Mouse (Mus musculus) MEL (cell line): ENCODE measurements around the gene Gas2l2. TPM values are rescaled to one million over a fixed set of nuclear protein-coding genes. Genes with fewer than 3 reads are reported as not detected.

Experiments used
- DNase-seq: peaks from one replicate; pipeline ENCODE4 v3.0.0; 2011; ENCODE audit warnings: low read depth, low spot score
- H3K27ac ChIP-seq: 2 replicates; pipeline ENCODE4 v1.5.1; 2012; ENCODE audit warnings: low read depth, mild to moderate bottlenecking, control low read depth, low read length, moderate library complexity; ENCODE audit not compliant: control insufficient read depth
- H3K27me3 ChIP-seq, 2 experiments: fragments of 150-350 bp in 1 of 2; sonication (generic) in 1 of 2; 2 replicates each; pipeline ENCODE4 v1.6.1; 2012; ENCODE audit warnings: low read length in 2 of 2, mild to moderate bottlenecking in 2 of 2, improper control_type of control experiment in 1 of 2, moderate library complexity in 1 of 2; ENCODE audit not compliant: insufficient read depth in 2 of 2, control insufficient read depth in 1 of 2
- H3K36me3 ChIP-seq, 2 experiments: 2 replicates each; pipeline ENCODE4 v1.6.1; 2012 to 2014; ENCODE audit warnings: low read length in 2 of 2, improper control_type of control experiment in 1 of 2, inconsistent platforms in 1 of 2, mild to moderate bottlenecking in 1 of 2; ENCODE audit not compliant: insufficient read depth in 2 of 2, control insufficient read depth in 1 of 2
- H3K4me1 ChIP-seq, 2 experiments: fragments of 150-350 bp in 1 of 2; sonication (generic) in 1 of 2; 2 replicates each; pipeline ENCODE4 v1.6.1; 2012; ENCODE audit warnings: low read length in 2 of 2, improper control_type of control experiment in 1 of 2, mild to moderate bottlenecking in 1 of 2; ENCODE audit not compliant: insufficient read depth in 2 of 2, control insufficient read depth in 1 of 2
- H3K4me3 ChIP-seq, 2 experiments: fragments of 150-350 bp in 1 of 2; sonication (generic) in 1 of 2; 2 replicates each; pipeline ENCODE4 v1.5.1; 2012; ENCODE audit warnings: low read depth in 2 of 2, low read length in 2 of 2, mild to moderate bottlenecking in 2 of 2, moderate library complexity in 2 of 2, control low read depth in 1 of 2, improper control_type of control experiment in 1 of 2; ENCODE audit not compliant: control insufficient read depth in 1 of 2, insufficient read depth in 1 of 2
- H3K79me2 ChIP-seq: 2 replicates; pipeline ENCODE4 v1.6.1; 2012; ENCODE audit warnings: mild to moderate bottlenecking, low read length, moderate library complexity; ENCODE audit not compliant: control insufficient read depth, poor library complexity, insufficient read depth
- H3K9ac ChIP-seq: 2 replicates; pipeline ENCODE4 v1.6.1; 2012; ENCODE audit warnings: low read depth, mild to moderate bottlenecking, control low read depth, low read length, moderate library complexity; ENCODE audit not compliant: control insufficient read depth, poor library complexity, severe bottlenecking
- H3K9me3 ChIP-seq: fragments of 150-350 bp; sonication (generic); replicated peaks from 2 replicates; pipeline ENCODE4 v1.6.1; 2012; ENCODE audit warnings: mild to moderate bottlenecking, low read length, improper control_type of control experiment, moderate library complexity; ENCODE audit not compliant: insufficient read depth
- CHD1 ChIP-seq: IDR thresholded peaks from 2 replicates; pipeline ENCODE4 v1.6.1; 2012; ENCODE audit warnings: low read depth, mild to moderate bottlenecking, inconsistent platforms, low read length, improper control_type of control experiment
- CHD2 ChIP-seq: IDR thresholded peaks from 2 replicates; pipeline ENCODE4 v1.6.1; 2011; ENCODE audit warnings: low read length, improper control_type of control experiment
- CTCF ChIP-seq, 3 experiments: IDR thresholded peaks in 2 of 3; conservative IDR thresholded peaks in 1 of 3; 2 replicates each; pipeline ENCODE4 v1.5.1; 2011 to 2012; ENCODE audit warnings: low read length in 3 of 3, low read depth in 2 of 3, mild to moderate bottlenecking in 2 of 3, improper control_type of control experiment in 1 of 3, inconsistent platforms in 1 of 3, mixed read lengths in 1 of 3, moderate library complexity in 1 of 3; ENCODE audit not compliant: control insufficient read depth in 1 of 3, insufficient read depth in 1 of 3, poor library complexity in 1 of 3, severe bottlenecking in 1 of 3
- E2F4 ChIP-seq: IDR thresholded peaks from 2 replicates; pipeline ENCODE4 v1.6.1; 2011; ENCODE audit warnings: low read depth, low read length, improper control_type of control experiment, borderline replicate concordance
- ETS1 ChIP-seq: IDR thresholded peaks from 2 replicates; pipeline ENCODE4 v1.6.1; 2012; ENCODE audit warnings: low read depth, mild to moderate bottlenecking, inconsistent platforms, low read length, improper control_type of control experiment, moderate library complexity
- GABPA ChIP-seq: IDR thresholded peaks from 2 replicates; pipeline ENCODE4 v1.6.1; 2012; ENCODE audit warnings: low read depth, mild to moderate bottlenecking, inconsistent platforms, low read length, improper control_type of control experiment, moderate library complexity
- GATA1 ChIP-seq: IDR thresholded peaks from 2 replicates; pipeline ENCODE4 v1.6.1; 2011; ENCODE audit warnings: low read depth, low read length, improper control_type of control experiment
- HCFC1 ChIP-seq: IDR thresholded peaks from 2 replicates; pipeline ENCODE4 v1.6.1; 2012; ENCODE audit warnings: low read depth, mild to moderate bottlenecking, inconsistent platforms, low read length, improper control_type of control experiment, moderate library complexity
- JUND ChIP-seq: IDR thresholded peaks from 2 replicates; pipeline ENCODE4 v1.6.1; 2011; ENCODE audit warnings: low read depth, mild to moderate bottlenecking, improper control_type of control experiment, low read length
- KAT2A ChIP-seq: conservative IDR thresholded peaks from 2 replicates; pipeline ENCODE4 v1.6.1; 2012; ENCODE audit warnings: low read depth, low read length, improper control_type of control experiment, inconsistent platforms
- MAX ChIP-seq: IDR thresholded peaks from 2 replicates; pipeline ENCODE4 v1.6.1; 2011; ENCODE audit warnings: low read length, improper control_type of control experiment
- MAZ ChIP-seq: IDR thresholded peaks from 2 replicates; pipeline ENCODE4 v1.6.1; 2012; ENCODE audit warnings: low read depth, mild to moderate bottlenecking, inconsistent platforms, low read length, improper control_type of control experiment
- MXI1 ChIP-seq: IDR thresholded peaks from 2 replicates; pipeline ENCODE4 v1.6.1; 2011; ENCODE audit warnings: mild to moderate bottlenecking, low read depth, low read length, improper control_type of control experiment
- MYB ChIP-seq: IDR thresholded peaks from 2 replicates; pipeline ENCODE4 v1.6.1; 2011; ENCODE audit warnings: mild to moderate bottlenecking, low read depth, low read length, improper control_type of control experiment
- MYC ChIP-seq: IDR thresholded peaks from 2 replicates; pipeline ENCODE4 v1.6.1; 2011; ENCODE audit warnings: low read depth, mild to moderate bottlenecking, low read length, improper control_type of control experiment, moderate library complexity
- NELFE ChIP-seq: IDR thresholded peaks from 2 replicates; pipeline ENCODE4 v1.6.1; 2011; ENCODE audit warnings: low read depth, low read length, improper control_type of control experiment
- POLR2A ChIP-seq, 2 experiments: IDR thresholded peaks; 2 replicates each; pipeline ENCODE4 v1.6.1; 2011 to 2012; ENCODE audit warnings: low read length in 2 of 2, mild to moderate bottlenecking in 2 of 2, control low read depth in 1 of 2, improper control_type of control experiment in 1 of 2, low read depth in 1 of 2, moderate library complexity in 1 of 2; ENCODE audit not compliant: control insufficient read depth in 1 of 2, insufficient read depth in 1 of 2, poor library complexity in 1 of 2
- POLR2AphosphoS2 ChIP-seq: IDR thresholded peaks from 2 replicates; pipeline ENCODE4 v1.6.1; 2011; ENCODE audit warnings: low read length, improper control_type of control experiment
- POLR2AphosphoS5 ChIP-seq: IDR thresholded peaks from 2 replicates; pipeline ENCODE4 v1.6.1; 2012; ENCODE audit warnings: low read depth, borderline replicate concordance, mild to moderate bottlenecking, inconsistent platforms, low read length, moderate library complexity, mixed read lengths
- RAD21 ChIP-seq: IDR thresholded peaks from 2 replicates; pipeline ENCODE4 v1.6.1; 2011; ENCODE audit warnings: mild to moderate bottlenecking, low read depth, low read length, improper control_type of control experiment
- RCOR1 ChIP-seq: IDR thresholded peaks from 2 replicates; pipeline ENCODE4 v1.6.1; 2012; ENCODE audit warnings: low read depth, mild to moderate bottlenecking, inconsistent platforms, low read length, improper control_type of control experiment
- SIN3A ChIP-seq: IDR thresholded peaks from 2 replicates; pipeline ENCODE4 v1.6.1; 2012; ENCODE audit warnings: low read length, improper control_type of control experiment, inconsistent platforms
- SMC3 ChIP-seq: IDR thresholded peaks from 2 replicates; pipeline ENCODE4 v1.6.1; 2011; ENCODE audit warnings: low read depth, low read length, improper control_type of control experiment
- TAL1 ChIP-seq: IDR thresholded peaks from 2 replicates; pipeline ENCODE4 v1.6.1; 2012; ENCODE audit warnings: mild to moderate bottlenecking, inconsistent platforms, low read length, moderate library complexity, mixed read lengths
- TBP ChIP-seq: IDR thresholded peaks from 2 replicates; pipeline ENCODE4 v1.8.0; 2011; ENCODE audit warnings: low read depth, low read length, improper control_type of control experiment
- TCF12 ChIP-seq: IDR thresholded peaks from 2 replicates; pipeline ENCODE4 v1.6.1; 2014; ENCODE audit warnings: low read depth, mild to moderate bottlenecking, inconsistent platforms, low read length, improper control_type of control experiment, moderate library complexity
- UBTF ChIP-seq: IDR thresholded peaks from 2 replicates; pipeline ENCODE4 v1.6.1; 2012; ENCODE audit warnings: low read depth, mild to moderate bottlenecking, inconsistent platforms, low read length, improper control_type of control experiment, moderate library complexity, borderline replicate concordance; ENCODE audit not compliant: insufficient read depth
- USF1 ChIP-seq: IDR thresholded peaks from 2 replicates; pipeline ENCODE4 v1.6.1; 2014; ENCODE audit warnings: low read depth, mild to moderate bottlenecking, inconsistent platforms, low read length, improper control_type of control experiment, moderate library complexity
- USF2 ChIP-seq, 2 experiments: IDR thresholded peaks; 2 replicates each; pipeline ENCODE4 v1.6.1; 2011 to 2012; ENCODE audit warnings: improper control_type of control experiment in 2 of 2, low read length in 2 of 2, borderline replicate concordance in 1 of 2, inconsistent platforms in 1 of 2, low read depth in 1 of 2, mild to moderate bottlenecking in 1 of 2; ENCODE audit not compliant: insufficient read depth in 1 of 2
- ZC3H11A ChIP-seq: IDR thresholded peaks from 2 replicates; pipeline ENCODE4 v1.6.1; 2012; ENCODE audit warnings: low read depth, mild to moderate bottlenecking, inconsistent platforms, low read length, improper control_type of control experiment
- ZKSCAN1 ChIP-seq: IDR thresholded peaks from 2 replicates; pipeline ENCODE4 v1.6.1; 2012; ENCODE audit warnings: low read depth, mild to moderate bottlenecking, inconsistent platforms, low read length, improper control_type of control experiment, moderate library complexity
- ZMIZ1 ChIP-seq: IDR thresholded peaks from 2 replicates; pipeline ENCODE4 v1.6.1; 2012; ENCODE audit warnings: low read depth, mild to moderate bottlenecking, inconsistent platforms, low read length, improper control_type of control experiment, moderate library complexity
- ZNF384 ChIP-seq: IDR thresholded peaks from 2 replicates; pipeline ENCODE4 v1.6.1; 2012; ENCODE audit warnings: low read depth, mild to moderate bottlenecking, inconsistent platforms, low read length, improper control_type of control experiment
- polyA plus RNA-seq, 2 experiments: library from polyadenylated mRNA; stranded (reverse) in 1 of 2; unstranded in 1 of 2; fragments of >175 nt in 1 of 2; fragments of >200 nt in 1 of 2; gene quantifications; 2 replicates each; pipeline versions ENCODE4 v1.2.1 to v1.2.4; 2012; ENCODE audit warnings: low replicate concordance in 2 of 2, low read depth in 1 of 2; ENCODE audit not compliant: insufficient read length in 2 of 2, insufficient read depth in 1 of 2, missing spikeins in 1 of 2
- total RNA-seq: library from RNA; depleted of rRNA; stranded (reverse); fragments of 300-350 nt; gene quantifications from 2 replicates; pipeline ENCODE4 v1.2.3, GENCODE M21; 2012

The Gas2l2 gene
- total and polyA plus RNA-seq, 3 experiments = not detected

- TF ChIP-seq POLR2AphosphoS2 (no peak), NELFE (no peak), GATA1 (no peak), USF2 (IDR thresholded peaks at IDR 0.05; ENCODE audit: borderline replicate concordance in 1 of 2, insufficient read depth in 1 of 2, low read depth in 1 of 2, low read length in 2 of 2) (no peak), ETS1 (peak; percentile 47; the same call in 1 of the 2 replicates), GABPA (no peak), POLR2A (IDR thresholded peaks at IDR 0.05; ENCODE audit: control insufficient read depth in 1 of 2, insufficient read depth in 1 of 2, low read depth in 1 of 2, low read length in 2 of 2, poor library complexity in 1 of 2) (peak in 1 of 2 experiments; percentile 38; a peak in 1 of 4 replicates), KAT2A (no peak), MAX (peak; percentile 96), UBTF (no peak), TCF12 (peak; percentile 23; the same call in 1 of the 2 replicates), RCOR1 (no peak), USF1 (peak; percentile 40), CTCF (IDR thresholded peaks at IDR 0.05 in 2 of 3, conservative IDR thresholded peaks at IDR 0.05 in 1 of 3; ENCODE audit: control insufficient read depth in 1 of 3, insufficient read depth in 1 of 3, low read depth in 2 of 3, low read length in 3 of 3, poor library complexity in 1 of 3, severe bottlenecking in 1 of 3) (no peak), SIN3A (peak; percentile 78), MAZ (no peak), CHD1 (no peak), ZKSCAN1 (no peak), MXI1 (peak; percentile 96)
Observed at GRCm38 (mm10) chr11:83426964-83427363, 2.3 kb downstream of the Gas2l2 start (continued).

GRCm38 (mm10) chr11:83424681-83425080, 4.6 kb downstream of the Gas2l2 start:
- DNase-seq = peak; percentile 81
- H3K27me3 ChIP-seq = peaks cover 0 to 3% of the 10 kb centered on the region in 2 experiments; a peak in 3 of 4 replicates
- TF ChIP-seq ETS1 = no peak
- TF ChIP-seq CTCF (IDR thresholded peaks at IDR 0.05 in 2 of 3, conservative IDR thresholded peaks at IDR 0.05 in 1 of 3; ENCODE audit: control insufficient read depth in 1 of 3, insufficient read depth in 1 of 3, low read depth in 2 of 3, low read length in 3 of 3, poor library complexity in 1 of 3, severe bottlenecking in 1 of 3) = peak; percentile 79 to 99 (median 97)
- no peak for TF ChIP-seq NELFE
- no peak for TF ChIP-seq MAX
- TF ChIP-seq CHD1 = no peak
- TF ChIP-seq MYC = no peak
- TF ChIP-seq USF2 (IDR thresholded peaks at IDR 0.05; ENCODE audit: borderline replicate concordance in 1 of 2, insufficient read depth in 1 of 2, low read depth in 1 of 2, low read length in 2 of 2) = no peak
- peak; percentile 83 for TF ChIP-seq SMC3
- TF ChIP-seq JUND = no peak
- no peak for TF ChIP-seq ZKSCAN1
- TF ChIP-seq TCF12 = no peak
- peak; percentile 41; the same call in 1 of the 2 replicates for TF ChIP-seq TBP
- peak; percentile 98 for TF ChIP-seq RAD21
- TF ChIP-seq HCFC1 = no peak
- no peak for TF ChIP-seq KAT2A
- TF ChIP-seq CHD2 = no peak
- no peak for TF ChIP-seq E2F4
- TF ChIP-seq MYB = no peak
- no peak for TF ChIP-seq SIN3A
- TF ChIP-seq MXI1 = no peak
- TF ChIP-seq TAL1 = no peak
- TF ChIP-seq POLR2AphosphoS5 = no peak
- no peak for TF ChIP-seq ZNF384
- no peak for TF ChIP-seq ZMIZ1
- TF ChIP-seq ZC3H11A = peak; percentile 82
- TF ChIP-seq POLR2A (IDR thresholded peaks at IDR 0.05; ENCODE audit: control insufficient read depth in 1 of 2, insufficient read depth in 1 of 2, low read depth in 1 of 2, low read length in 2 of 2, poor library complexity in 1 of 2) = no peak
- TF ChIP-seq GABPA = no peak
- TF ChIP-seq POLR2AphosphoS2 = no peak

More at GRCm38 (mm10) chr11:83424681-83425080, 4.6 kb downstream of the Gas2l2 start:
- H3K4me1 ChIP-seq = peaks cover 0 to 12% of the 10 kb centered on the region in 2 experiments; a peak in 2 of 4 replicates
- no peak overlapping the region for H3K9ac ChIP-seq
- no peak overlapping the region for H3K4me3 ChIP-seq
- H3K27ac ChIP-seq = no peak overlapping the region
- no peaks in the 10 kb centered on the region for H3K79me2 ChIP-seq
- peaks cover 0 to 5% of the 10 kb centered on the region in 2 experiments; a peak in 1 of 4 replicates for H3K36me3 ChIP-seq
- H3K9me3 ChIP-seq = no peaks in the 10 kb centered on the region
